Mouse (Mus musculus): ENCODE data around the gene Slc35b3. TPM values are rescaled to one million over a fixed set of nuclear protein-coding genes. Genes with fewer than 3 reads are reported as not detected.

Gene Slc35b3
- 29.4 and 31.7 TPM in 2 replicates for polyA plus RNA-seq (2015; fragmentation: Nextera tagmentation; extraction: Ambion mirVana)

- Histone ChIP-seq H3K4me2 (ENCODE audit: low read length) (peak within 1 kb of the TSS; percentile 80), H3K9me3 (ENCODE audit: control insufficient read depth, low read length) (no peaks in the 10 kb centered on the region), H3K36me3 (ENCODE audit: control insufficient read depth, insufficient read depth, low read length) (no peaks in the 10 kb centered on the region), H3K4me3 (ENCODE audit: low read length) (peak within 1 kb of the TSS; percentile 91), H3K9ac (ENCODE audit: low read depth, low read length) (peak within 1 kb of the TSS; percentile 85), H3K27ac (ENCODE audit: low read depth, low read length) (peak within 1 kb of the TSS; percentile 85), H3K4me1 (ENCODE audit: control insufficient read depth, insufficient read depth, low read depth, low read length) (peaks cover 17% of the 10 kb centered on the region), H3K27me3 (replicated peaks; ENCODE audit: control insufficient read depth, insufficient read depth, low read length) (no peaks in the 10 kb centered on the region)
- peak; percentile 100 for ATAC-seq
- WGBS = 2% methylated on average over 66 of the region's 67 CpGs
These were observed at the start of gene Slc35b3 for GRCm38 (mm10) chr13:38960063-38961050. Gene Slc35b3, minus strand, starts transcription at chr13:38960875.

- Histone ChIP-seq H3K27me3 (replicated peaks; ENCODE audit: control insufficient read depth, insufficient read depth, low read length) (no peaks in the 10 kb centered on the region), H3K4me2 (ENCODE audit: low read length) (no peak overlapping the region), H3K9ac (ENCODE audit: low read depth, low read length) (no peak overlapping the region), H3K27ac (ENCODE audit: low read depth, low read length) (no peak overlapping the region), H3K4me3 (ENCODE audit: low read length) (no peak overlapping the region), H3K9me3 (ENCODE audit: control insufficient read depth, low read length) (no peaks in the 10 kb centered on the region), H3K4me1 (ENCODE audit: control insufficient read depth, insufficient read depth, low read depth, low read length) (peaks cover 5% of the 10 kb centered on the region; the same call in 1 of the 2 replicates), H3K36me3 (ENCODE audit: control insufficient read depth, insufficient read depth, low read length) (no peaks in the 10 kb centered on the region)
- no peak for ATAC-seq
- WGBS = 79% methylated on average over 4 of the region's 4 CpGs
These were observed 49.6 kb upstream of the Slc35b3 start for GRCm38 (mm10) chr13:39010280-39010679.

- no peaks in the 10 kb centered on the region for H3K27me3 ChIP-seq (replicated peaks; ENCODE audit: control insufficient read depth, insufficient read depth, low read length)
- no peak overlapping the region for H3K4me3 ChIP-seq (ENCODE audit: low read length)
- no peak overlapping the region for H3K27ac ChIP-seq (ENCODE audit: low read depth, low read length)
- no peaks in the 10 kb centered on the region for H3K4me1 ChIP-seq (ENCODE audit: control insufficient read depth, insufficient read depth, low read depth, low read length)
- H3K9ac ChIP-seq (ENCODE audit: low read depth, low read length) = no peak overlapping the region
- no peaks in the 10 kb centered on the region for H3K36me3 ChIP-seq (ENCODE audit: control insufficient read depth, insufficient read depth, low read length)
- no peak overlapping the region for H3K4me2 ChIP-seq (ENCODE audit: low read length)
- ATAC-seq = no peak
- H3K9me3 ChIP-seq (ENCODE audit: control insufficient read depth, low read length) = no peaks in the 10 kb centered on the region
These were observed 42.6 kb upstream of the Slc35b3 start for GRCm38 (mm10) chr13:39003101-39003762.

GRCm38 (mm10) chr13:39002424-39002823 lies 41.7 kb upstream of the Slc35b3 start:
- Histone ChIP-seq H3K27me3 (replicated peaks; ENCODE audit: control insufficient read depth, insufficient read depth, low read length) (no peaks in the 10 kb centered on the region), H3K9me3 (ENCODE audit: control insufficient read depth, low read length) (no peaks in the 10 kb centered on the region), H3K36me3 (ENCODE audit: control insufficient read depth, insufficient read depth, low read length) (no peaks in the 10 kb centered on the region), H3K9ac (ENCODE audit: low read depth, low read length) (no peak overlapping the region), H3K4me3 (ENCODE audit: low read length) (no peak overlapping the region), H3K27ac (ENCODE audit: low read depth, low read length) (no peak overlapping the region), H3K4me1 (ENCODE audit: control insufficient read depth, insufficient read depth, low read depth, low read length) (no peaks in the 10 kb centered on the region), H3K4me2 (ENCODE audit: low read length) (no peak overlapping the region)
- ATAC-seq = no peak
- WGBS = 86% methylated on average over 1 of the region's 1 CpGs

GRCm38 (mm10) chr13:39001434-39001833 lies 40.8 kb upstream of the Slc35b3 start:
- Histone ChIP-seq H3K4me2 (ENCODE audit: low read length) (no peak overlapping the region), H3K4me1 (ENCODE audit: control insufficient read depth, insufficient read depth, low read depth, low read length) (no peaks in the 10 kb centered on the region), H3K27ac (ENCODE audit: low read depth, low read length) (no peak overlapping the region), H3K36me3 (ENCODE audit: control insufficient read depth, insufficient read depth, low read length) (no peaks in the 10 kb centered on the region), H3K4me3 (ENCODE audit: low read length) (no peak overlapping the region), H3K9ac (ENCODE audit: low read depth, low read length) (no peak overlapping the region), H3K9me3 (ENCODE audit: control insufficient read depth, low read length) (no peaks in the 10 kb centered on the region), H3K27me3 (replicated peaks; ENCODE audit: control insufficient read depth, insufficient read depth, low read length) (no peaks in the 10 kb centered on the region)
- no peak for ATAC-seq
- 95% methylated on average over 11 of the region's 11 CpGs for WGBS

- H3K9ac ChIP-seq (ENCODE audit: low read depth, low read length) = no peak overlapping the region
- no peak overlapping the region for H3K4me3 ChIP-seq (ENCODE audit: low read length)
- no peak overlapping the region for H3K27ac ChIP-seq (ENCODE audit: low read depth, low read length)
- no peaks in the 10 kb centered on the region for H3K27me3 ChIP-seq (replicated peaks; ENCODE audit: control insufficient read depth, insufficient read depth, low read length)
- no peaks in the 10 kb centered on the region for H3K9me3 ChIP-seq (ENCODE audit: control insufficient read depth, low read length)
- H3K36me3 ChIP-seq (ENCODE audit: control insufficient read depth, insufficient read depth, low read length) = no peaks in the 10 kb centered on the region
- no peak for ATAC-seq
- H3K4me1 ChIP-seq (ENCODE audit: control insufficient read depth, insufficient read depth, low read depth, low read length) = no peaks in the 10 kb centered on the region
- H3K4me2 ChIP-seq (ENCODE audit: low read length) = no peak overlapping the region
- 84% methylated on average over 8 of the region's 9 CpGs for WGBS
These were observed 38.3 kb upstream of the Slc35b3 start for GRCm38 (mm10) chr13:38998958-38999357.

GRCm38 (mm10) chr13:38992529-38992928 lies 31.9 kb upstream of the Slc35b3 start:
- H3K27me3 ChIP-seq (replicated peaks; ENCODE audit: control insufficient read depth, insufficient read depth, low read length) = no peaks in the 10 kb centered on the region
- no peak overlapping the region for H3K9ac ChIP-seq (ENCODE audit: low read depth, low read length)
- no peaks in the 10 kb centered on the region for H3K36me3 ChIP-seq (ENCODE audit: control insufficient read depth, insufficient read depth, low read length)
- no peak overlapping the region for H3K4me2 ChIP-seq (ENCODE audit: low read length)
- no peaks in the 10 kb centered on the region for H3K9me3 ChIP-seq (ENCODE audit: control insufficient read depth, low read length)
- no peak overlapping the region for H3K4me3 ChIP-seq (ENCODE audit: low read length)
- WGBS = 25% methylated on average over 5 of the region's 5 CpGs
- H3K4me1 ChIP-seq (ENCODE audit: control insufficient read depth, insufficient read depth, low read depth, low read length) = no peaks in the 10 kb centered on the region
- H3K27ac ChIP-seq (ENCODE audit: low read depth, low read length) = no peak overlapping the region
- no peak for ATAC-seq

- no peak for ATAC-seq
- H3K4me3 ChIP-seq (ENCODE audit: low read length) = no peak overlapping the region
- H3K27ac ChIP-seq (ENCODE audit: low read depth, low read length) = no peak overlapping the region
- 87% methylated on average over 5 of the region's 5 CpGs for WGBS
- H3K9me3 ChIP-seq (ENCODE audit: control insufficient read depth, low read length) = 0 out of 2 replicates have a peak, but pooled peaks cover 2% of the 10 kb centered on the region
- H3K36me3 ChIP-seq (ENCODE audit: control insufficient read depth, insufficient read depth, low read length) = no peaks in the 10 kb centered on the region
- H3K27me3 ChIP-seq (replicated peaks; ENCODE audit: control insufficient read depth, insufficient read depth, low read length) = no peaks in the 10 kb centered on the region
- no peak overlapping the region for H3K4me2 ChIP-seq (ENCODE audit: low read length)
- no peaks in the 10 kb centered on the region for H3K4me1 ChIP-seq (ENCODE audit: control insufficient read depth, insufficient read depth, low read depth, low read length)
- no peak overlapping the region for H3K9ac ChIP-seq (ENCODE audit: low read depth, low read length)
These were observed 23.1 kb upstream of the Slc35b3 start for GRCm38 (mm10) chr13:38983751-38984150.

GRCm38 (mm10) chr13:38980900-38981299 lies 20.2 kb upstream of the Slc35b3 start:
- H3K9ac ChIP-seq (ENCODE audit: low read depth, low read length) = no peak overlapping the region
- no peak overlapping the region for H3K4me2 ChIP-seq (ENCODE audit: low read length)
- no peaks in the 10 kb centered on the region for H3K36me3 ChIP-seq (ENCODE audit: control insufficient read depth, insufficient read depth, low read length)
- H3K4me3 ChIP-seq (ENCODE audit: low read length) = no peak overlapping the region
- no peaks in the 10 kb centered on the region for H3K4me1 ChIP-seq (ENCODE audit: control insufficient read depth, insufficient read depth, low read depth, low read length)
- no peak for ATAC-seq
- no peaks in the 10 kb centered on the region for H3K9me3 ChIP-seq (ENCODE audit: control insufficient read depth, low read length)
- 73% methylated on average over 3 of the region's 3 CpGs for WGBS
- H3K27ac ChIP-seq (ENCODE audit: low read depth, low read length) = no peak overlapping the region
- no peaks in the 10 kb centered on the region for H3K27me3 ChIP-seq (replicated peaks; ENCODE audit: control insufficient read depth, insufficient read depth, low read length)
